Mouse (Mus musculus) right cerebral cortex, postnatal 25 days (tissue): ENCODE results near the gene Ndfip2.

Experiments
- DNase-seq: peaks from one replicate; pipeline ENCODE4 v3.0.0; 2022

Gene Ndfip2

DNA sequence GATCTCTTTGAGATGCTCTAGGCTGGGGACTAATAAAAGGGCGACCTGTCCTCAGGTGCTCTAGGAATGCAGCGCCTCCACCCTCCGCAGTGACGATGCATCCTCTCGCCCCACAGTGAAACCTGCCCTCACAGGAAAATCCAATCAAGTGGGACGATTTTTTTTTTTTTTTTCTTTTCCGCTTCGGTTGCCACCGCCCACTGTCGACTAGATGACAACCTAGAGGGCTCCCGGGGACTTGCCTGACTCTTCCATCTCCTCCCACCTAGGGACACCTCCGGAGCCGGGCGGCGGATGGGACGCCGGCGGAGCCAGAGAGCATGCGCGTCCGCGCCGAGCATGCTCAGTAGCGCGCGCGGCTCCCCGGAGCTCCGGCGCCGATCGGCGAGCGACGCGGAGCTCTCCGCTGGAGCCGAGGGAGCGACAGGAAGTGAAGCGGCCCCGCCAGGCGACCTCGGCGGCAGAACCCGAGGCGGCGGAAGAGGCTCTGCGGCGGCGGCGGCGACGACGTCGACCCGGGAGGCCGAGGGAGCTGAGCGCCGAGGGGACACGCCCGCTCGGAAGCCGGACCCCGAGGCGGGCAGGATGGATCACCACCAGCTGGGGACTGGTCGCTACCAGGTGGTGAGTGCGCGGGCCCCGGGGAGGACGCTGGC lies at the start of gene Ndfip2:
TSS of gene Ndfip2 (plus strand) at position 195 of the 656 bp plus-strand sequence.
- peak; percentile 93 for DNase-seq

DNA sequence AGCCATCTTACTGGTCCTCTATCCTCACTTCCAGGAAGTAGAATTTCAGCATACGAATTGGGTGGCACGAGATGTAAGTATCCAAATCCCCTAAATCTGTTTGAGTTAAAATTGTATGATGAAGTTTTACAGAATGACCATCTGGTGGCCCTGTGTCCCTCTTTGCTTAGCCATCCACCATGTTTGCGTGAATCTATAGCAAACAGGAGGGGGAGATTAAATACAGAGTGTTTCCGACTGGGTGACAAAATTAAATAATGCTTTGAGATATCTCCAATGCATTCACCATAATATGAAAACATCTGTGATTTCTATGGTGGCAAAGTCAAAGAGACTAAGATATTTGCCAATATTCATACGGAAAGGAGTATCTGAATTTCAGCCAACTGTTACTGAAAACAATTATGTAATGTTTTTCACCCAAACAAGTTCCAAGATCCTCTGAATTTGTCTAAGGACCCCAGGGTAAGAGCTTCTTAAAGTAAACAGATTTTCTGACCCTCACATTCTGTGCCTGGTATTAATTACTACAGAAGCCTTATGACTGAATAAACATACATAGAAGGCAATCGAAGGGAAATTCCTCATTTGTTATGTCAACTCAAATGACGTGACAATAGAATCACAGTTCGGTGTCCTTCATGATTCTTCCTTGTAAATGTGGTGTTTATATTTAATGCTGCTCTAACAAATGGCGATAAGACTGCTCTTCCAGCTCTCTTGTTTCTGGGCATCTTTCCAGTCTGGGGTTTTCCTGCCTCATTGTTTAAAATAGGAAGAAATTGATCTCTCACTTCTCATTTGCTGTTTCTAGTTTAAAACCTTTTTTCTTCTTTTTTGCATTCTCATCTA lies 38.6 kb upstream of the Ndfip2 start:
- DNase-seq, result no peak

DNA sequence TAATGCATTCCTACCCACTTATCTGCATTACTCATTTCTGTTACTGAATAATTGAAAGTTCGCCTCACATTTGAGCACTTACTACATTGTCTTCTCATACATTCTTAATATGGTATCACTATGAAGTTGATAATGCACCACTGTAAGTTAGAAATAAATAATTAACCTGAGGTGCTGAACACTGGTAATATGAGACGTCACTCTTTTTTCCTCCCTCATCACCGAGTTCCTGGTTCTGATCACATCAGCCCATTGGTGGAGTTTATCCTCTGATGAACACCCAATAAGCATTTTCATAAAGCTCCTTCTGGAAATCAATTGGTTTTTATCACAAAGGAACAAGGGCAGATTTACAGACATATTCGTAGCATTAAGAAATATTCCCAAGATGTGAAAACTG lies 36.1 kb upstream of the Ndfip2 start:
- DNase-seq, result no peak

DNA sequence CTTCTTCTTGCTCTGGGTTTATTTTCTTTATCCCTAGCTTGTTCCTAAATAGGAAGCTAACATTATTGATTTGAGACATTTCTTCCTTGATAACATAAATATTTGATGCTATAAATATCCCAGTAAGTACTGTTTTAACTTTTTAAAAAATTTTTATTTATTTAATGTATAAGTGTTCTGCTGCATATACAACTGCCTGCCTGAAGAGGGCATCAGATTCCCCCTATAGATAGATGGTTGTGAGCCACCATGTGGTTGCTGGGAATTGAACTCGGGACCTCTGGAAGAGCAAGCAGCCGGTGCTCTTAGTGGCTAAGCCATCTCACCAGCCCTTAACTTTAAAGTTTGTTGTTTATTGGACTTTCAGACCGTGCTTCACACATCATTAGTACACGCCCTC lies 32.6 kb upstream of the Ndfip2 start:
- DNase-seq, result no peak

DNA sequence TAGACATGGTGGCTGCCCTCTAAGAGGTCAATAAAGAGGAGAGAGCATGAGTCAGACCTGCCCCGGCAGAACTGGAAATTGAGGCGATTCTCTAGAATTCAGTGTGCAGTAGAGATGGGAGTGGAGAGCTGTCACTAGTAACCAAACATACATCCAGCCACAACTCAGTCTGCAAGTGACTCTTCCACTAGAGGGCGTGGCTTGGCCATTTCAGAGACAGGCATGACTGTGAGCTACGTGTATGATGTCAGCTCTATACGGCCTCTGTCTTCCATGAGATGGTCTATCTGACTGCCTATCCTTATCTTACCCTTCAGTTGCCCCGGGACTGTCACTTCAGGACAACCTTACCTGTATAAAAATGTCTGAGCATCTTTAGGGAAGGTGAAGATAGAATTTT lies 26.0 kb upstream of the Ndfip2 start:
- DNase-seq, result no peak

DNA sequence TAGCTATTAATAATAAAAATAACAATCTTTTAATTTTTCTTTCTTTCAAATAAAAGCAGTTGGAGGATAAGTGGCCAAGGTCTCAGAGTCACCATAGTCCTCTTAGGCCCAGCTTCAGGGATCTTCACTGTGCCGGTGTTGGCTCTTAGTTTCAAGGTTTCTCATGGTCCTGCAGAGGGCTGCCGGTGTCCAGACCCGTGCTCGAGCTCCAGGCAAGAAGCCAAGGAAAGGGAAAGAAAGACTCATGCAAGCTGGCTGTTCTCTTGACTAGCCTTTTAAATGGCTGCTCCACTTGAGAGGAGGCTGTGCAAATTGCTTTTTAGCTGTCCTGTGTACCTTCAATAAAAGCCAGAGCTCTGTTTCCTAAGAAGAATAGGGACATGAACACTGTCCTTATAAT lies 21.8 kb upstream of the Ndfip2 start:
- DNase-seq, result no peak

DNA sequence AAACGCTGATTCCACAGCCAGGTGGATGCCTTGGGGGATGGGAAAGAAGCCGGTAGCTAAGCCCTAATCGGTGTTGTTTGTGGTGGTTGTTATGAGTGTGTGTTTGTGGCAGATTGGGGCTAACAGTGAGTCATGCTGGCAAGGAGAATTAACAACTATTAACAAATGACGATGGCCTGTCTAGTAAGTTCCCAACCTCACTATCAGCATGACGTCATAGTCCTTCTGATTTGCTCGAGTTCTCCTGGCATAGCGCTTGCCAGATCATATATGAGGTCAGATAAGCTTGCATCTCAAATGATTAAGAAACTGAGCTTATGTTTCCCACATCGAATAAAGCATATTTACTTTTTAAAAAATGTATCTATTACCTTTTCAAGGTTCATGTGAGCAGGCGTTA lies 20.6 kb upstream of the Ndfip2 start:
- DNase-seq, result no peak

DNA sequence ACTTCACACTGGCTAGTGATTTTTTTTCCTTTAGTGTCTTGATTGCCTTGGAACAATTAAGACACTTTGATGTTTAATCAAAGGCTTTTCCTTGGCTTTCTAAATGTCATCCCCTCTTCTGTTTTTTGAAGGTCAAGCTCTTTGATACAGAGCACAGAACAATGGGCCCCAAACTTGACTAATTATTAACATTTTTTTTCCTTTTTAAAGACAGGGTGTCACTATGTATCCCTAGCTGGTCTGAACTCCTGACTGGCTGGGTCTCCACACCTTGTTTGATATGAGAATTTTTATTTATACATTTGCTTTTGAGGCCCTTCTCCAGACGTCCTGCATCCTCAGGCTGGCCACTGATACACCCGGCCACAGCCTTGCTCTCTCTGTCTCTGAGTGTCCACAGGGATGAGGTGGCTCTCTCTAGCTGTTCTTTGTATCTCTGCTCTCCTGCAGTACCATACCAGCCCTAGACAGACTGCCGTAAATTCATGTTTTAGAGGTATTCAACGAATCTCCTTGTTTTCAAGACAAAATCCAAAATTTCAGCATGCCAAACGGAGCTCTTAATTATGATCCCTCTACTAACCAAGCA lies 19.8 kb upstream of the Ndfip2 start:
- no peak for DNase-seq

DNA sequence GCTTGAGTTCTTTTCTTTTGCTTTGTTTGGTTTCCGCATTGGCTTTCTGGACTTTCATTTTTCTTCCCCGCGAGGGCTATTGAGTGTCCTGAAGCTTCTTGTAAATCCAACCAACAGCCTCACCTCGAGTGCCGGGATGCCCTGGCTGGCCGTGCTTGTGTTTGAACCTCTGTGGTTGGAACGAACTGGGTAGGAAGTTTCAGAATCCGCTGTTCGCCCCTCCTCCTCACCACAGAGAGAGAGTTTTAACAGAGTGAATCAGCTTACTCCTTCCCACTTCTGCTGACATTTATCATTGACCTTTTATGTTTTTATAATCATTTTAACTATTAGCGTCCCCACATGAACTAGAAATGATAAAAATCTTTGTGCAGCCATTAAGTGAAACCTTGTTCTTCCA lies 18.3 kb upstream of the Ndfip2 start:
- DNase-seq, result no peak

DNA sequence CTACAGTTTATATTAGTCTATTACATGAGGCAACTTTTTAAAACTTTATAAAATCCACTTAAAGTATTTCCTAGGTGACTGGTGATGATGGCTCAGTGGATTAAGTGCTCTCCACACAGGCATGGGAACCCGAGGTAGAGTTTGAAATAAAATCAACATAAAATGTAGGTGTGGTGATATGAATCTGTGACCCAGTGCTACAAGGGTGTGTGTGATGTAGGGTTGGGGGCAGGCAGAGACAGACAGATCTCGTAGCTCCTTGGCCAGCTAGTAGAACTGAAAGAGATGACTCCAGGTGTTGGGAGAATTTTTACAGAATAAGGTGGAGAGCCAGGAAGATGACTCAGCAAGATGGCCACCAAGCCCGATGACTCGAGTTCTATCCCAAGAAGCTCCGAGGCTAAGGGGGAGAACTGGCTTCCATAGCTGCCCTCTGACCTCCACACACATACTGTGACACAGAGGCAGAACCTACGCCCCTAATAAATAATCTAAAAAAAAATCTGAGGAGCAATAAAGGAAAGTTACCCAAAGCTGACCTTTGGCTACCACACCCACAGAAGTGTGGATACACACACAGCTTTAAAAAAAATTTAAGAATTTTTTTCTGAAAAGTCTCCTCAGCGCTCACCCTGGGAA lies 14.4 kb upstream of the Ndfip2 start:
- no peak for DNase-seq

DNA sequence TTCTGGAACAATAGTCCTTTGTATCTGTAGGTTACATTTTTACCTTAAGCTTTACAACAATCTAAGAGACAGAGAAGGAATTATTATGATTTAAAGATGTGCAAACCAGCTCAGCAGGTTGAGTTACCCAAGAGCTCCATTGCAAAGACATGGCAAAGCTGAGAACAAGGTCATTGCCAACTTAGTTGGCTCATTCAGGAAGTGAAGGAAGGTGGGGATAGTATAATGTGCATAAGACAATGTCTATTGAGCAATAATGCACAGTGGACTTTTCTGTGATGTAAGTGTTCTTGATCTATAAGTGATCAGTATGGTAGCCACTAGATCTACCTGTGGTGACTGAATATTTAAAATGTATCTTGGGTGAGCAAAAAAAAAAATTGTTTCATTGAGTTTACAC lies 7.3 kb upstream of the Ndfip2 start:
- DNase-seq, result no peak

DNA sequence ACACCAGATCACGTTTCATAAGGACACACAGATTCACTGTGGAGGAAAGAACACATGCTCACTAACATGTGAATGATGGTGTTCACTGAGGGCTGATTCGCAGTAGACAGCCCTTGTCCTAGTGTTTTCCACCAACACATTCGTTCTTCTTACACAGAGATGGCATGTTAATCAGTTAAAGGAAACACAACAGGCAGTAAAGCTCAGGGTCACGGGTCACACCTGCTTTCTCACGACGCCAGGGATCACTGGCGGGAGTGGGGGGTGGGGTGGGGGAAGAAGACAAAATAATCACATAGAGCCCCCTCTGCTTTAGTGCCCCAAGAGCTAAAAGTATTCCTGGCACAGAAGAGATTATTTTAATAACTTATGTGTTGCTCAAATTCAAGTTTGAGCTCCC lies 5.1 kb upstream of the Ndfip2 start:
- DNase-seq, result no peak

DNA sequence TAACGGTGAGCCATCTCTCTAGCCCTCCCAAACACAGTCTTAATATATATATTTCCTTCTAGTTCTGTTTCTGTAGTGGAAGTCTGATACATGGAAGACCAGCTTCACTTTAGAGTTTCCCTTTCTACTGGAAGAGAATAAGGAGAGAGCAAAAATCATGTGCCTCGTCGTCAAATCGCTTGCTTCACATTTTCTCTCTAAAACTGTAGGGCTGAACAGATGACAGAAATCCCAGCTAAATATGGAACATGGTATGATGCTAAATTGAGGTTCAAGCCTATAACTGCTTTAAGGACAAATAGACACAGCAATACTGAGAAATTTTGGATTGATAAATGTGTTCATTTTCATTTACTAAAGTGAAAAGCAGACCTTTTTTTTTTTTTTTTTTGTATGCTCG lies 4.0 kb upstream of the Ndfip2 start:
- DNase-seq, result no peak

DNA sequence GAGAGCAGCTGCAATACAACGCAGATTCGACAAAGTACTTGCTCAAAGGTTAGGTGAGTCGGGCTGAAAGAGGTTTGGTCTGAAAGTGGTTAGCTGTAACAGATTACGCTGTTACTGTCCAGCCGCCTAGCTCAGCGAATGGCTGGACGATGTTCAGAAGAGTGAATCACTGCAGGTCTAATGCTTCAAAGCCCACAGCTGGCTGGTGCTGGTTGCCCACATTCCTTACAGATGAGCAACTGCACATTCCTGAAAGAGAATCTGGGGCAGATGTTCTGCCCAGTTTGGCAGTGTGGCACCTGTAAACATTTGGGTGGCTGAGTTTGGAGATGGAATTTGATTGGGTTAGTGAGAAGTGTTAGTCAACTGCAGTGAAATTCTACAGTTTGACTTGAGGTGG lies 2.8 kb upstream of the Ndfip2 start:
- DNase-seq, result no peak

DNA sequence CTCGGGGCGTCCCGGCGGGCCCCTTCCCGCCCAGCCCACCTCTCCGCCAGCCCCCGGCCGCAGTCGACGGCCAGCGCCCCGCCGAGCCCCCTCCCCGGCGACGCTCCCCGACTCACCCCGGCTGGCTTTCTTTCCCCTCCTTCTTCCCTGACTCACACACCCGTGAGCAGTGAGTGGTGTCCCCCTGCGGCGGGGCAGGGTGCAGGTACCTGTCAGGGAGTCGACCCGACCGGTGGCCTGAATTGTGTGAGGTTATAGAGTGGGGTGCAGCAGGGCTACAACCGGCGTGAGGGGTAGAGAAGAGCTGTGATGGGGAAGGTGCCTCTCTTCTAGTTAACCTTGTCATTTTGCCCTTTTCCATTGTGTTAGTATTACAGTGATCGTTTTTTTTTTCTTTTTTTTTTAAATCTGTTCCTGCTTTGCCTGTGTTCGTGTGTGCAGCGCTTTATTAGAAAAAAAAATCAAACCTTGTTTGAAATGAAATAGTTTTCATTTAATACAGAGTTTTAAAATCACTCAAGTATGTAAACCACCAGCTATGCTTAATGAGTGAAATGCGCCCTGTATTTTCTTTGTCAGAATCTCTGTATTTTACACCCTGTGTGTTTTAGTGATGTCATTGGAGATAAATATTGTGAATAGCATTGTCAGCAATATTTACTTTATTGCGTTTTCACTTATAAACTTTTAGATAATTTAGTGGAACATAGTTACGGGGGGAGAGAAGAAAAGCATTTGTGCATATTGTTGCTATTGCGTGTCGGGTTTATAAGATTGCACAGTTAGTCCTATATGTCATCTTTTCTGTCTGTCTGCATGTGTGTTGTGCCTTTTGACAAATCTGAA lies 885 bp downstream of the Ndfip2 start:
- no peak for DNase-seq

DNA sequence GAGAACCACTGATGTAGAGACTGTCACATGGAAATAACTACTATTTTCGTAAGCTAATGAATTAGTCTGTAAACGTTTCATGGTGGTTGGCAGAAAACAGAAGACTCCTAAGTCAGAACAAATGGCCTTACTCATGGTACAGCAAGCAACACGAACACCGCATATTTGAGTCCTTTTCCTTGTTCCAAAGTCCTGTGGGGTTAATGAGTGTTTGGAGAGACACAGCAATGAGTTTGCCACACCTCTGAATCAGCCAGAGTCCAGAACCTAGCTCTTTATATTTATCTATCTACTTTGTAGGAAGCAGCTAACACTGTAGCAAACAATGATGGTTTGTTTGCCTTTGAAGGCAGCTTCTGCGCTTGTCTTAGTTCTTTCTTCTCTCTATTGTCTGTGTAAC lies 4.5 kb downstream of the Ndfip2 start:
- no peak for DNase-seq

DNA sequence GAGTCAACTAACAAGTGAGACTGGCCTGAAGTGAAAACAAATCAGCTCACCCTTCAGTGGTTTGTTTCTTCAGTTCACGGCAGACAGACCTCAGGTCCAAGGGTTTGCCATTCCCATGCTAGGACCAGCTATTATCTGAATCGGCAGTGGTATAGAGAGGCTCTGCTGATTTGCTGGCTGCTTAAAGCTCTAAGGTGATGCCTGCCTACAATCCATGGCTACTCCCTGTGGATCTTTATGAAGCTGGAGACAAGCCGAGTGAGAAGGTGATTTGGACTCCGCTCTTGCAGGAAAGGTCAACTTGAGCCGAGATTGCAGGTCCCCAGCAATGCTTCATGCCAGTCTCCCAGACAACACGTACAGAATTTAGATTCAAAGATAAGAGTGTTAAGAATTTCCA lies 8.7 kb downstream of the Ndfip2 start:
- no peak for DNase-seq

DNA sequence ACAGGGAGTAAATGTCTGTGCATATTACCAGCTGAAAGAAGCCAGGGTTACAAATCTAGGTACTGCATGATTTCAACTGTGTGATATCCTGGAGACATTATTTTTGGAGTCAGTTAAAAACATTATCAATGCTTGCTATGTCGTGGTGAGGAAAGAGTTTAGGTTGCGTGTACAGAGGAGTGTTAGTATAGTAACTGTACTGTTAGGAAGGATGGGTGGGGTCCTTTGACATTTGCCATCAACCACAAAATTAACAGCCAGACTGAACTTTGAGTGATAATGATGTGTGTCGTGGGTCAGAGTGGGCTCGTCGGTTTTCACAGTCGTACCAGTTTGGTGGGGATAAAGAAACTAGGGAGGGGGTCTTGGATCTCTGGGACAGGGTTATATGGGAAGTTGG lies 13.7 kb downstream of the Ndfip2 start:
- no peak for DNase-seq

DNA sequence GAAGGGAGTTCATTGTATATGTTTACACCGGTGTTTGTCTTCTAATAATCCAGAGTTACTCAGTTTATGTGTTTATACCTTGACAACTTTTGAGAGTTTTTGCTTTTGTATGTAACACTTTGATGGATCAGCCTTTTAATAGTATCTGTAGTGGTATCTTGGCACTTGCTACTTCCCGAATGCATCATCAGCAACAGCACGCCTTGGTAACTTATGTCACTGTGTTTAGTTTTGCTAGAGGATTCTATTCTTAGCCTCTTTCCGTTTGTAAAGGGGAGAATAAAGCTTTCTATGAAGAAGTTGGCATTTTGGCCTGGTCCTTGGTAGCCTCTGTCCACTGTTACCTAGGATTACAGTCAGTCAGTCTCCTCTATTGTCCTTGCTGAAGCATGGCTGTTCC lies 14.2 kb downstream of the Ndfip2 start:
- DNase-seq, result no peak

DNA sequence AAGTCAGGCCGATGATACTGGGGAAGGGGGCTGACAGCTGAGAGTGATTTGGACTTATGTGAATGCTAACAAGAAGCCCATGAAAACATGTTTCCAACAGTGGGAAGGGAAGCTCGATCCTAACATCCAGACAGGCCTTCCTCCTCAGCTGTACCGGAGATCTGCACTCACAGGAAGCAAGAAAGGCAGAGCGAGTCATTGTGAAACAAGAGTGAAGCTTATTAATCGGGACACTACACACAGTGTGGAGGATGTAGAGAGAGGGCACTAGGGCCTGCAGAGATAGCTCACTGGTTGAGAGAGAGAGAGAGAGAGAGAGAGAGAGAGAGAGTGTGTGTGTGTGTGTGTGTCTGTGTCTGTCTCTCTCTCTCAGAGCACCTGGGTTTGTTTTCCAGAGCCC lies 16.8 kb downstream of the Ndfip2 start:
- no peak for DNase-seq

DNA sequence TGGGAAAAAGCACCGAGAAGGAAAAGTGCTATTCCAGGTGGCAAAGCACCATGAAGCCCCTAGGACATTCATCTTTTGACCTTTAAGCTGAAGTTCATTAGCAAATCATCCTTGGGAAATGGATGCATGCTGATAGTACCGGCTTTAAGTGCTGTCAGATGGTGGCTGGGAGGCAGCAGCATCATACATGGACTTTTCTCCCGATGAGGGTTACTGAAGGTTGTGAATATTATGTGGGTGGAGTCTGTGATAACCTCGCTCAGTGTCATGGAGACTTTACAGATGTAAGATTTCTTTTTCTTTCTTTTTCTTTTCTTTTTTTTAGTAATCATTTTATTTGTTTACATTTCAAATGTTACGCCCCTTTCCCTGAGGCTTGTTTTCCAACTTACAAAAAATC lies 18.9 kb downstream of the Ndfip2 start:
- DNase-seq, result no peak

DNA sequence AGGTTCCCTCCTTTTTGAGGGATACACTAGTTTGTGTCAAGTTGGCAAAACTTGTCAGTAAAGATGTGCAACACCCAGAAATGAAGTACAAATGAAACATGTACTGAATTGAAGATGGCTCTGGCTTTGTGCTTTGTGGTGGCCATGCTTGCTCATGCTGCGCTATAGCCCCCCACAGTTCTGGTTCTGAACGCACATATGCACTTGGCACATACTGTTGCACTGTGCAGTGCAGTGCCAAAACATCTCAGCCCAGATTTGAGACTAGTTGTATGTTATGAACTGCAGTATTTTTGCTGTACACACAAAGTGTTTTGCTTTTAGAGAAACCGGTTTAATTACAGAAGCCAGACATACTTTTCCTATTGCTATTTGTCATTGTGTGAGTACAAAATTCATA lies 25.7 kb downstream of the Ndfip2 start:
- no peak for DNase-seq

DNA sequence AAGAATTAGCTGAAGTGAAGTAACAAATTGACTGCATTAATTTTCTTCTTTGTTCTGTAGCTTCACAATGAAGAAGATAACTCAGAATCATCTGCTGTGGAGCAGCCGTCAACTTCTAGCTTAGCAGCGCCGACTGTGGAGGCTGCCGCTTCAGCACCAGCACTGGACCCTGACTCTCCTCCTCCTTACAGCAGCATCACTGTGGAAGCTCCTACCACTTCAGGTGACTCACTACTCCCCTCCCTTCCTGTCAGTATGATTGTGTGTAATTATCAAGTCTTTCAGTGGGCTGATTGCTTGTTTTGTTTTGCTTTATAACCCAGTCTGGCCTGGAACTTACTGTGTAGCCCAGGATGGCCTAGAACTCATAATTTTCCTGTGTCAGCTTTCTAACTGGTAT lies 29.2 kb downstream of the Ndfip2 start:
- DNase-seq, result no peak
